Mouse (Mus musculus) heart, adult 2 months (tissue): ENCODE data around the gene Mtr. TPM values are rescaled to one million over a fixed set of nuclear protein-coding genes. Genes with fewer than 3 reads are reported as not detected.

ENCODE experiments used
- DNase-seq, 2 experiments: peaks; one replicate each; pipeline ENCODE4 v3.0.0; 2021
- H3K27ac ChIP-seq: fragments of 200-600 bp; 2 replicates; pipeline ENCODE4 v1.8.1; 2022
- H3K27me3 ChIP-seq: fragments of 200-500 bp; 2 replicates; pipeline ENCODE4 v1.6.1; 2012; ENCODE audit warnings: mild to moderate bottlenecking, low read length, inconsistent platforms, mixed read lengths; ENCODE audit not compliant: control insufficient read depth, insufficient read depth
- H3K36me3 ChIP-seq: fragments of 200-500 bp; 2 replicates; pipeline ENCODE4 v1.6.1; 2012; ENCODE audit warnings: low read length, inconsistent platforms; ENCODE audit not compliant: control insufficient read depth, insufficient read depth
- H3K4me1 ChIP-seq: fragments of 200-500 bp; 2 replicates; pipeline ENCODE4 v1.6.1; 2011; ENCODE audit warnings: low read length; ENCODE audit not compliant: control insufficient read depth, insufficient read depth
- H3K4me3 ChIP-seq: fragments of 200-600 bp; 2 replicates; pipeline ENCODE4 v1.8.1; 2022
- H3K79me2 ChIP-seq: fragments of 200-500 bp; replicated peaks from 2 replicates; pipeline ENCODE4 v1.6.1; 2012; ENCODE audit warnings: mild to moderate bottlenecking, inconsistent platforms, low read length, moderate library complexity, mixed read lengths; ENCODE audit not compliant: control insufficient read depth, insufficient read depth
- H3K9ac ChIP-seq: fragments of 200-500 bp; 2 replicates; pipeline ENCODE4 v1.6.1; 2012; ENCODE audit warnings: low read depth, mild to moderate bottlenecking, control low read depth, inconsistent platforms, low read length, mixed read lengths
- CTCF ChIP-seq: fragments of 200-600 bp; IDR thresholded peaks from 2 replicates; pipeline ENCODE4 v1.8.1; 2022; ENCODE audit warnings: antibody characterized with exemption, mild to moderate bottlenecking, moderate library complexity
- EP300 ChIP-seq: fragments of 200-500 bp; IDR thresholded peaks from 2 replicates; pipeline ENCODE4 v1.6.1; 2011; ENCODE audit warnings: low read depth, low read length, control low read depth; ENCODE audit not compliant: insufficient read depth
- POLR2A ChIP-seq: fragments of 200-500 bp; IDR thresholded peaks from 2 replicates; pipeline ENCODE4 v1.6.1; 2011; ENCODE audit warnings: mild to moderate bottlenecking, low read depth, low read length, control low read depth; ENCODE audit not compliant: insufficient read depth
- WGBS: fragments of 180-500 bp; shearing (Covaris S2); methylation state at CpG from one replicate; pipeline ENCODE4 v1.1.7; 2018; 5-methylcytosine and 5-hydroxymethylcytosine counted together
- intact Hi-C: fragments of 180-260 bp; cut with DNase I; formaldehyde crosslinking; loops from one replicate; pipeline ENCODE4 v1.15.1; 2025
- polyA plus RNA-seq: library from polyadenylated mRNA; depleted of rRNA; stranded (reverse); fragments of >200 nt; gene quantifications from 2 replicates; pipeline ENCODE4 v1.2.3, GENCODE M21; 2012
- total RNA-seq, 2 experiments: library from RNA; stranded (reverse); gene quantifications; 2 replicates each; pipeline ENCODE4 v1.2.3; 2021

Mtr gene
- total and polyA plus RNA-seq, 3 experiments = 42.2 to 103 (median 88.1) TPM

DNA sequence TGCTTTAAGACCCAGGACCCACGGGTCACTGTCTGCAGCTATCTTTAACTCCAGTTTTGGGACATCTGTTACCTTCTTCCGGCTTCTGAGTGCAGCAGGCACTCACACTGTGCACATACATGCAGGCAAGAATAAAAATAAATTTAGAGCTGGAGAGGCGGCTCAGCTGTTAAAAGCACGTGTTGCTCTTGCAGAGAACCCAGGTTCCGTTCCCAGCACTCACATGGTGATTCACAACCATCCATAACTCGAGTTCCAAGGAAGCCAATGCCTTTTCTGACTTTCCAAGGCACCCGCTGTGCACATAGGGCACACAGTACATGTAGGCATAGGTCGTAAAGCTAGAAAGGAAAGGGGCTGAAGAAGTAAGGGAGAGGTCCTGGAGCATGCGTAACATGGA is 90.6 kb downstream of the Mtr start:
- Histone ChIP-seq H3K36me3 (no peaks in the 10 kb centered on the region), H3K27me3 (no peaks in the 10 kb centered on the region), H3K79me2 (no peaks in the 10 kb centered on the region), H3K4me1 (peaks cover 2% of the 10 kb centered on the region; the same call in 1 of the 2 replicates), H3K4me3 (no peak overlapping the region), H3K9ac (no peak overlapping the region), H3K27ac (no peak overlapping the region)
- TF ChIP-seq EP300 (no peak), CTCF (no peak)
- intact Hi-C loops = no loop called here
- WGBS = 66% methylated on average over 9 of the region's 9 CpGs
- no peak for DNase-seq

GRCm38 (mm10) chr13:12166386-12166785 is 91.5 kb downstream of the Mtr start:
- peak overlapping the region; percentile 17; the same call in 1 of the 2 replicates for H3K27ac ChIP-seq
- no peak for DNase-seq
- no peaks in the 10 kb centered on the region for H3K79me2 ChIP-seq
- H3K4me3 ChIP-seq = no peak overlapping the region; the same call in 1 of the 2 replicates
- WGBS = 16% methylated on average over 6 of the region's 6 CpGs
- no peak overlapping the region for H3K9ac ChIP-seq
- H3K4me1 ChIP-seq = peaks cover 2% of the 10 kb centered on the region; the same call in 1 of the 2 replicates
- TF ChIP-seq POLR2A = no peak
- no peak for TF ChIP-seq CTCF
- no peak for TF ChIP-seq EP300
- no peaks in the 10 kb centered on the region for H3K27me3 ChIP-seq
- no peaks in the 10 kb centered on the region for H3K36me3 ChIP-seq
- intact Hi-C loops = no loop called here

DNA sequence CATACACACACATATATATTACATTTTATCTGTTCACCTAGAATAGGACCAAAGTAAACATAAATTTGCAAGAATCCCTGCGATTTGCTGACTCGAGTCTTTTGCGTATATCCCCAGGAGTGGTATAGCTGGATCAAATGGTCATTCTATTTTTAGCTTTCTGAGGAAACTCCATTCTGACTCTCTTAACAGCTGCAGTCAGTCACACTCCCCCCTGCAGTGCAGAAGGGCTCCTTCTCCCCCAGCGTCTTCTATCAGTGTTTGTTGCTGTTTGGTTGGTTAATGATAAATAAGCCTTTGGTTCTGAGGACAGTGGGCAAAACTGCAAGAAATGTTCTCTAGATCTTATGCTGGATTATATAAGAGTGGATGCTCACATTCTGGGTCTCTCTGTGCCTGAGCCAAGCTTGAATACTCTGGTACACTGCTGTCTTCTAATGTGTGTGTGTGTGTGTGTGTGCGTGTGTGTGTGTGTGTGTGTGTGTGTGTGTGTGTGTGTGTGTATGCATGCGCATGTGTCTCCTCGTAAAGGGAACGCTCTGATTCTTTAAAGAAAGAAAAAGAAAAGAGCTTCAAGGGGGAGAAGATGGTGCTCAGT is 92.4 kb downstream of the Mtr start:
- 34% methylated on average over 8 of the region's 8 CpGs for WGBS
- intact Hi-C loops = no loop called here
- Histone ChIP-seq H3K36me3 (no peaks in the 10 kb centered on the region), H3K27me3 (no peaks in the 10 kb centered on the region), H3K4me1 (peaks cover 2% of the 10 kb centered on the region; the same call in 1 of the 2 replicates), H3K79me2 (no peaks in the 10 kb centered on the region), H3K27ac (no peak overlapping the region), H3K4me3 (no peak overlapping the region), H3K9ac (no peak overlapping the region)
- TF ChIP-seq EP300 (no peak), CTCF (no peak), POLR2A (no peak)
- DNase-seq = no peak

DNA sequence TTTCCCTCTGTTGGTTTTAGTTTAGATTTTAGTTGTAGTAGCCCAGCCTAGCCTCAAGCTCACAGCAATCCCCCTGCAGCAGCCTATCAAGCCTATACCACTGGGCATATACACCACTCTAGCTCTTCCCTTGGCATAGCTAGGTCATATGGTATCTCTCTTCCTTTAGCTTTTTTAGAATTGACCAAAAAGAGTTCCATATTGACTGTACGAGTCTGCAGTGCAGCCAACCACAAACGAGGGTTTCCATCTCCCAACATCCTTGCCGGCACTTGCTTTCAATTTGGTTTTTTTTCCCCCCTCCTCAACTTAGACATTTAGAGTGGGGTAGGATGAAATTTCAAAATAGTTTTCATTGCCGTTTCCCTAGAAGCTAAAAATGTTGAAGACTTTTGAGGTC is 95.5 kb downstream of the Mtr start:
- intact Hi-C loops = no loop called here
- Histone ChIP-seq H3K79me2 (no peaks in the 10 kb centered on the region), H3K36me3 (no peaks in the 10 kb centered on the region), H3K4me1 (peaks cover 5% of the 10 kb centered on the region; the same call in 1 of the 2 replicates), H3K27ac (no peak overlapping the region), H3K27me3 (no peaks in the 10 kb centered on the region), H3K4me3 (no peak overlapping the region), H3K9ac (no peak overlapping the region)
- 90% methylated on average over 4 of the region's 4 CpGs for WGBS
- DNase-seq = no peak
- TF ChIP-seq POLR2A (no peak), CTCF (no peak), EP300 (no peak)

- no peaks in the 10 kb centered on the region for H3K79me2 ChIP-seq
- DNase-seq = peak; percentile 33 to 45
- H3K9ac ChIP-seq = no peak overlapping the region
- H3K4me1 ChIP-seq = peaks cover 3% of the 10 kb centered on the region; the same call in 1 of the 2 replicates
- H3K27ac ChIP-seq = no peak overlapping the region
- 53% methylated on average over 3 of the region's 3 CpGs for WGBS
- H3K27me3 ChIP-seq = no peaks in the 10 kb centered on the region
- H3K4me3 ChIP-seq = no peak overlapping the region
- TF ChIP-seq EP300 = no peak
- TF ChIP-seq POLR2A = no peak
- TF ChIP-seq CTCF = no peak
- intact Hi-C loops = no loop called here
- H3K36me3 ChIP-seq = no peaks in the 10 kb centered on the region
These were observed 97.8 kb downstream of the Mtr start for GRCm38 (mm10) chr13:12160121-12160475.

- TF ChIP-seq EP300 (no peak), POLR2A (no peak), CTCF (no peak)
- H3K27me3 ChIP-seq = no peaks in the 10 kb centered on the region
- intact Hi-C loops = no loop called here
- H3K36me3 ChIP-seq = no peaks in the 10 kb centered on the region
- WGBS = 53% methylated on average over 9 of the region's 9 CpGs
- DNase-seq = no peak
- H3K27ac ChIP-seq = no peak overlapping the region
- H3K4me1 ChIP-seq = peaks cover 3% of the 10 kb centered on the region; the same call in 1 of the 2 replicates
- no peaks in the 10 kb centered on the region for H3K79me2 ChIP-seq
- H3K9ac ChIP-seq = no peak overlapping the region
- no peak overlapping the region for H3K4me3 ChIP-seq
These were observed 98.4 kb downstream of the Mtr start for GRCm38 (mm10) chr13:12159288-12160120.
